Comparison of ENCODE assay signal across 20 mouse cellular contexts in genomic region chr6:94094924-94095685, GRCm38 (mm10).
A peak's percentile ranks its signal among the peaks of the same experiment; 100 is the strongest.
DNase-seq lines count a peak whose midpoint lies in the region; ATAC-seq and TF ChIP-seq lines count a peak whose summit lies in the region.
"Had no signal": no experiment of that assay in that cellular context is flagged by ENCODE, and none has a peak within 500 bp of the region (broad histone marks: within the 10 kb centered on the region; RNA-seq: fewer than 3 reads in every experiment).

No protein-coding gene starts in this region.

- H3K4me1 ChIP-seq in kidney, postnatal 0 days (replicated peaks; ENCODE audit: insufficient read depth, low read length): peaks cover 13% of the 10 kb centered on the region; the same call in 1 of the 2 replicates
- peaks cover 18% of the 10 kb centered on the region for H3K4me1 ChIP-seq in embryonic facial prominence, embryonic 12.5 days
- H3K4me1 ChIP-seq in limb, embryonic 12.5 days (replicated peaks): peaks cover 45% of the 10 kb centered on the region
- H3K4me1 ChIP-seq in liver, embryonic 11.5 days (replicated peaks; ENCODE audit: control insufficient read depth, insufficient read depth, low read length): peaks cover 37% of the 10 kb centered on the region
- H3K4me1 ChIP-seq: megakaryocyte, embryonic 14.5 days; midbrain, embryonic 15.5 days had no signal

- no peak for TF ChIP-seq CTCF in kidney, postnatal 0 days (IDR thresholded peaks at IDR 0.05; ENCODE audit: low read depth)

- H3K4me2 ChIP-seq in kidney, postnatal 0 days (ENCODE audit: low read length): no peak overlapping the region
- H3K4me2 ChIP-seq in embryonic facial prominence, embryonic 12.5 days (replicated peaks): no peak overlapping the region
- no peak overlapping the region for H3K4me2 ChIP-seq in limb, embryonic 12.5 days
- H3K4me2 ChIP-seq in liver, embryonic 11.5 days: no peak overlapping the region
- H3K4me2 ChIP-seq: embryonic facial prominence, embryonic 15.5 days; liver, embryonic 15.5 days; midbrain, embryonic 15.5 days had no signal

- DNase-seq in heart, adult 11 months: peak; percentile 72
- no peak for DNase-seq in heart, postnatal 36 days
- DNase-seq in kidney, postnatal 0 days (ENCODE audit: low spot score): peak; percentile 67
- DNase-seq in kidney, postnatal 10 days: no peak
- DNase-seq in liver, embryonic 11.5 days (ENCODE audit: low spot score): no peak
- DNase-seq: adrenal gland, adult 8-10 months; cerebellum, adult 9-11 months; kidney, postnatal 4 days; layer of hippocampus, adult 9-11 months; lung, postnatal 14 days had no signal

- peak overlapping the region; percentile 31; the same call in 1 of the 2 replicates for H3K27ac ChIP-seq in kidney, postnatal 0 days
- H3K27ac ChIP-seq in embryonic facial prominence, embryonic 12.5 days: 0 out of 2 replicates have a peak overlapping the region, but pooled peaks have one; percentile 0
- peak overlapping the region; percentile 25; the same call in 1 of the 2 replicates for H3K27ac ChIP-seq in limb, embryonic 12.5 days
- H3K27ac ChIP-seq in liver, embryonic 11.5 days (ENCODE audit: low read depth, low read length): no peak overlapping the region
- H3K27ac ChIP-seq: embryonic facial prominence, embryonic 15.5 days; left cerebral cortex, adult 2 months; liver, embryonic 15.5 days; midbrain, embryonic 15.5 days had no signal

- no peak; the same call in 1 of the 2 replicates for ATAC-seq in kidney, postnatal 0 days (replicated peaks; ENCODE audit: low FRiP score, low read depth)
- no peak for ATAC-seq in embryonic facial prominence, embryonic 12.5 days (ENCODE audit: insufficient number of reproducible peaks, insufficient read depth, low FRiP score, low TSS enrichment)
- ATAC-seq in limb, embryonic 12.5 days (ENCODE audit: insufficient number of reproducible peaks, insufficient read depth, low FRiP score, low TSS enrichment, low read depth): no peak
- ATAC-seq in liver, embryonic 11.5 days (replicated peaks; ENCODE audit: low FRiP score): no peak
- no peak for ATAC-seq in frontal cortex, adult (ENCODE audit: low TSS enrichment)
- ATAC-seq: midbrain, embryonic 15.5 days had no signal

- no peaks in the 10 kb centered on the region for H3K36me3 ChIP-seq in kidney, postnatal 0 days (ENCODE audit: insufficient read depth, low read length)
- no peaks in the 10 kb centered on the region for H3K36me3 ChIP-seq in embryonic facial prominence, embryonic 12.5 days
- H3K36me3 ChIP-seq in limb, embryonic 12.5 days: no peaks in the 10 kb centered on the region
- H3K36me3 ChIP-seq in liver, embryonic 11.5 days (ENCODE audit: control insufficient read depth, insufficient read depth, low read length): no peaks in the 10 kb centered on the region
- H3K36me3 ChIP-seq: embryonic facial prominence, embryonic 15.5 days; G1E; liver, embryonic 15.5 days; midbrain, embryonic 15.5 days had no signal

- no peaks in the 10 kb centered on the region for H3K27me3 ChIP-seq in kidney, postnatal 0 days (ENCODE audit: insufficient read depth, low read length)
- no peaks in the 10 kb centered on the region for H3K27me3 ChIP-seq in embryonic facial prominence, embryonic 12.5 days
- H3K27me3 ChIP-seq in limb, embryonic 12.5 days: no peaks in the 10 kb centered on the region; the same call in 1 of the 2 replicates
- H3K27me3 ChIP-seq in liver, embryonic 11.5 days (replicated peaks; ENCODE audit: control insufficient read depth, insufficient read depth, low read length): no peaks in the 10 kb centered on the region
- H3K27me3 ChIP-seq: embryonic facial prominence, embryonic 15.5 days; liver, embryonic 15.5 days; megakaryocyte, embryonic 14.5 days; midbrain, embryonic 15.5 days had no signal

- intact Hi-C loops in heart, postnatal 36 days (cut with DNase I): no loop called here

- H3K9me3 ChIP-seq in kidney, postnatal 0 days (replicated peaks; ENCODE audit: low read length): no peaks in the 10 kb centered on the region
- no peaks in the 10 kb centered on the region for H3K9me3 ChIP-seq in embryonic facial prominence, embryonic 12.5 days
- H3K9me3 ChIP-seq in limb, embryonic 12.5 days: no peaks in the 10 kb centered on the region
- no peaks in the 10 kb centered on the region for H3K9me3 ChIP-seq in liver, embryonic 11.5 days (ENCODE audit: control insufficient read depth, low read length)
- H3K9me3 ChIP-seq: embryonic facial prominence, embryonic 15.5 days; liver, embryonic 15.5 days; megakaryocyte, embryonic 14.5 days; midbrain, embryonic 15.5 days had no signal

- 31% methylated on average over 4 of the region's 4 CpGs for WGBS in kidney, postnatal 0 days
- WGBS in embryonic facial prominence, embryonic 12.5 days: 41% methylated on average over 4 of the region's 4 CpGs
- 30% methylated on average over 4 of the region's 4 CpGs for WGBS in limb, embryonic 12.5 days
- 61% methylated on average over 4 of the region's 4 CpGs for WGBS in liver, embryonic 11.5 days

- no peak overlapping the region for H3K4me3 ChIP-seq in kidney, postnatal 0 days (replicated peaks; ENCODE audit: low read depth, low read length)
- no peak overlapping the region for H3K4me3 ChIP-seq in embryonic facial prominence, embryonic 12.5 days
- H3K4me3 ChIP-seq in limb, embryonic 12.5 days (replicated peaks): no peak overlapping the region
- no peak overlapping the region for H3K4me3 ChIP-seq in liver, embryonic 11.5 days (ENCODE audit: low read depth, low read length)
- H3K4me3 ChIP-seq: embryonic facial prominence, embryonic 15.5 days; left cerebral cortex, adult 2 months; liver, embryonic 15.5 days; megakaryocyte, embryonic 14.5 days; midbrain, embryonic 15.5 days; myocyte had no signal

- no peak overlapping the region for H3K9ac ChIP-seq in kidney, postnatal 0 days (ENCODE audit: low read depth, low read length)
- no peak overlapping the region for H3K9ac ChIP-seq in embryonic facial prominence, embryonic 12.5 days
- no peak overlapping the region for H3K9ac ChIP-seq in limb, embryonic 12.5 days (replicated peaks)
- H3K9ac ChIP-seq in liver, embryonic 11.5 days (ENCODE audit: low read depth, low read length): no peak overlapping the region
- H3K9ac ChIP-seq: embryonic facial prominence, embryonic 15.5 days; liver, embryonic 15.5 days; midbrain, embryonic 15.5 days had no signal

Comparison
In these comparisons a context has a peak if more than half of its experiments do, and no peak if none do; other contexts are left out.
1. DNase-seq: peak in heart, adult 11 months (single experiment) and kidney, postnatal 0 days (single experiment); none in heart, postnatal 36 days (0 of 2), kidney, postnatal 10 days (single experiment) and liver, embryonic 11.5 days (single experiment).